Mouse (Mus musculus) hindbrain, embryonic 11.5 days (tissue): Measurements from ENCODE around the gene Cacnb4. TPM values are rescaled to one million over a fixed set of nuclear protein-coding genes. Genes with fewer than 3 reads are reported as not detected.
A peak's percentile ranks its signal among the peaks of the same experiment; 100 is the strongest.

Source experiments
- ATAC-seq: fragments of 200-750 bp; cut with Nextera tagmentation; 2 replicates; pipeline ENCODE4 v1.8.0; 2017; ENCODE audit warnings: mild to moderate bottlenecking, moderate TSS enrichment, moderate library complexity; ENCODE audit not compliant: low FRiP score
- DNase-seq: peaks from one replicate; pipeline ENCODE4 v3.0.0-alpha.2; 2015; ENCODE audit warnings: low spot score
- H3K27ac ChIP-seq: fragments of 300-500 bp; sonication (generic); 2 replicates; pipeline ENCODE4 v1.5.1; 2014; ENCODE audit warnings: mild to moderate bottlenecking, low read depth, low read length
- H3K27me3 ChIP-seq: fragments of 300-500 bp; sonication (generic); 2 replicates; pipeline ENCODE4 v1.6.1; 2014; ENCODE audit warnings: mild to moderate bottlenecking, low read length, moderate library complexity, mixed read lengths; ENCODE audit not compliant: control insufficient read depth, insufficient read depth
- H3K36me3 ChIP-seq: fragments of 300-500 bp; sonication (generic); 2 replicates; pipeline ENCODE4 v1.6.1; 2014; ENCODE audit warnings: mild to moderate bottlenecking, low read length, moderate library complexity, mixed read lengths; ENCODE audit not compliant: control insufficient read depth, insufficient read depth
- H3K4me1 ChIP-seq: fragments of 300-500 bp; sonication (generic); replicated peaks from 2 replicates; pipeline ENCODE4 v1.6.1; 2014; ENCODE audit warnings: low read length, mixed read lengths; ENCODE audit not compliant: control insufficient read depth, insufficient read depth
- H3K4me2 ChIP-seq: fragments of 300-500 bp; sonication (generic); replicated peaks from 2 replicates; pipeline ENCODE4 v1.6.1; 2014; ENCODE audit warnings: mild to moderate bottlenecking, low read depth, low read length
- H3K4me3 ChIP-seq: fragments of 300-500 bp; sonication (generic); 2 replicates; pipeline ENCODE4 v1.5.1; 2014; ENCODE audit warnings: low read depth, low read length
- H3K9ac ChIP-seq: fragments of 300-500 bp; sonication (generic); 2 replicates; pipeline ENCODE4 v1.6.1; 2014; ENCODE audit warnings: low read depth, low read length
- H3K9me3 ChIP-seq: fragments of 300-500 bp; sonication (generic); 2 replicates; pipeline ENCODE4 v1.6.1; 2016; ENCODE audit warnings: low read length; ENCODE audit not compliant: control insufficient read depth
- WGBS: fragments of 180-500 bp; shearing (Covaris S2); extraction: QIAGEN DNeasy Blood & Tissue Kit; methylation state at CpG from one replicate; pipeline ENCODE4 v1.1.7; 2014; 5-methylcytosine and 5-hydroxymethylcytosine counted together
- polyA plus RNA-seq: library from polyadenylated mRNA; unstranded; fragments of >200 nt; fragmentation: Nextera tagmentation; extraction: Ambion mirVana; gene quantifications from 2 replicates; pipeline ENCODE4 v1.2.1, GENCODE M21; 2014

Gene Cacnb4
- polyA plus RNA-seq, 1 experiment from 2014 or later: 4.9 TPM

DNA sequence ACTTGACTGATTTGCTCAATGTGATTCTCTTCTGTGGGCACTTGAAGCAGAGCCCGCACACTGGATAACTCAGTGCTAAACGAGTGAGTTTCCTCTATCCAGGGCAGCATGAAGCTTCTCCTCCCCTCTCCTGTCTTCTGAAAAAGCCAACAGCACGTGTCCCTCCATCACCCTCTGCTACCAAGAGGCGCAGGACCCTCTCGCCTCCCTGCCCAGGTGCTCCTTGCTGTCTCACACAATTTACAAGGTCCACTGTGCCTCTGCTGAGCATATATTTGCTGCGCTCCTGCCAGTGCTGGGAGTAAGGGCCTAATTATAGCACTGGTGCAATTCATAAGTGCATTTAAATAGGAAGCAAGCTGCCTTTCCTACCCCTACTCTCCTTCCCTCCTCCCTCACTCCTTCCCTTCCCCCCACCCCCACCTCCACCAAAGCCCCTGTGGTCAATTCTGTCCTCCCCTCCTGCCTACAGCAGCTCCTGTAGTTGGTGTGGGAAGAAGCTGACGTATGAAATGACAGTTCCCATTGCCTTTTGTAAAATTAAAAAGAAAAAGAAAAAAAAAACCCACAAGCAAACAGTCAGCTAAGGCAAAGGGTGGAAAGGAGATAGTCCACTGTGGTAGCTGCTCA lies 86.2 kb downstream of the Cacnb4 start:
- Histone ChIP-seq H3K27me3 (no peaks in the 10 kb centered on the region), H3K9me3 (no peaks in the 10 kb centered on the region), H3K4me3 (no peak overlapping the region), H3K4me1 (no peaks in the 10 kb centered on the region), H3K27ac (no peak overlapping the region), H3K4me2 (no peak overlapping the region), H3K36me3 (no peaks in the 10 kb centered on the region), H3K9ac (no peak overlapping the region; the same call in 1 of the 2 replicates)
- ATAC-seq (peak; percentile 36), DNase-seq (peak; percentile 26)
- WGBS: 75% methylated on average over 7 of the region's 7 CpGs

DNA sequence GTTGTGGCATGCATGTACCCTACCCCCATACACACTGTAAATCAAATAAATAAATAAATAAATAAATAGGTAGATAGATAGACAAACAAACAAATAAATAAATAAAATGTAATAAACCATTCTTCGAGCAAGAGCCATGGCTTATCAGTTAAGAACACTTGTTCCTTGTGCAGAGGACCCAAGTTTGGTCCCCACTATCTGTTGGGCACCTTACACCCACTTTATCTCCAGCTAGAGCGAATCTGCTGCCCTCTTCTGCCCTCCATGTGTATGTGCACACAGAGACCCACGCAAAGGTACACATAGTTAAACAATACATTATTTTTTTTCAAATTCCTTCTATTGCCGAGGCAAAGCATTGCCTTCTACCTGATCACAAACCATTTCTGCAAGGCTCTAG lies 87.1 kb downstream of the Cacnb4 start:
- H3K4me2 ChIP-seq: no peak overlapping the region
- WGBS: 90% methylated on average over 4 of the region's 4 CpGs
- no peaks in the 10 kb centered on the region for H3K4me1 ChIP-seq
- no peak overlapping the region for H3K4me3 ChIP-seq
- H3K36me3 ChIP-seq: no peaks in the 10 kb centered on the region
- H3K9ac ChIP-seq: no peak overlapping the region
- H3K9me3 ChIP-seq: no peaks in the 10 kb centered on the region
- H3K27me3 ChIP-seq: no peaks in the 10 kb centered on the region
- DNase-seq (no peak), ATAC-seq (no peak)
- H3K27ac ChIP-seq: no peak overlapping the region

DNA sequence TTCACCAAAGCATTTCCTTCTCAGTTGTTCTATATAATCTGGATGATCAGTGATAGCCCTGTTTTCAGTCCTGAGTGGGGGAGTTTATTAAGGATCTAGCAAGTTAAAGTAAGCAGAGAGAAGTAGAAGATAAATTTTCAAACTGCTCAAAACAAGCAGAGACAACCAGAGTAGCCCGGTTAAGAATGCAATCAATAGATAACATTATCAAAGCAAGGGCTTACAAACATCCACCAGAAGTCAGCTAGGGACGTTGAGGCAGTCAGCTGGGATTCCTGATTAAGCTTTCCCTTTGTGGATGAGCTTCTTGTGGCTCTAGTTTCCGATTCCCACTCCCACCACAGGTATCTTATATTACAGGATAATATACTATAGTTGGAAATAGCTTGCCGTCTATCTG lies 91.2 kb downstream of the Cacnb4 start:
- no peak overlapping the region for H3K4me3 ChIP-seq

DNA sequence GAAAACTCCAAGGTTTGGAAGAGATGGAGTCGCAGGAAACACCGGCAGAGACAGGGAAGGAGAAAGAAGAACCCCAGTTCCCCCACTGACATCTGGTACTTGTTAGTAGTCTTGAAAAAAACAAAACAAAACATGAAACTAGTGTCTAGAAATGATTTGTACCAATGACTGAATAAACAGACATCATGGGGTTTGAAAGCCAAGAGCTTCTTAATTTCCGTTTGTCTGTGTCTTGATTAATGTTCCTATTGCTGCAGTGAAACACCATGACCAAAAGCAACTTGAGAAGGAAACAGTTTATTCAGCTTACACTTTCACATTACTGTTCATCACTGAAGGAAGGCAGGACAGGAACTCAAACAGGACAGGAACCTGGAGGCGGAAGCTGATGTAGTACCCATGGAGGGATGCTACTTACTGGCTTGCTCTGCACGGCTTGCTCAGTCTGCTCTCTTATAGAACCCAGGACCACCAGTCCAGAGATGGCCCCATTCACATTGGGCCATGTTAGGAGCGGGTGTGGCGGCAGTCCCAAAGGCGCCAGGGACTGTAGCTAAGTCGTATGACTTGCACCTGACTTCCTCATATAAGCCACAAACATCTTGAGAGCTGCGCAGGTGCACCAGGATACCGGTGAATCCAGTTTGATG lies 95.4 kb downstream of the Cacnb4 start:
- Histone ChIP-seq H3K9me3 (no peaks in the 10 kb centered on the region), H3K4me2 (no peak overlapping the region), H3K4me3 (no peak overlapping the region), H3K27me3 (no peaks in the 10 kb centered on the region), H3K36me3 (no peaks in the 10 kb centered on the region), H3K27ac (no peak overlapping the region), H3K9ac (no peak overlapping the region), H3K4me1 (no peaks in the 10 kb centered on the region)
- no peak for DNase-seq
- ATAC-seq: no peak
- 89% methylated on average over 9 of the region's 11 CpGs for WGBS

More for the DNA sequence above, 91.2 kb downstream of the Cacnb4 start:
- 89% methylated on average over 4 of the region's 4 CpGs for WGBS
- no peak for DNase-seq
- H3K36me3 ChIP-seq: no peaks in the 10 kb centered on the region
- no peak overlapping the region for H3K27ac ChIP-seq
- H3K4me2 ChIP-seq: no peak overlapping the region
- H3K9me3 ChIP-seq: no peaks in the 10 kb centered on the region
- no peaks in the 10 kb centered on the region for H3K27me3 ChIP-seq
- ATAC-seq: no peak
- H3K4me1 ChIP-seq: no peaks in the 10 kb centered on the region
- H3K9ac ChIP-seq: no peak overlapping the region

DNA sequence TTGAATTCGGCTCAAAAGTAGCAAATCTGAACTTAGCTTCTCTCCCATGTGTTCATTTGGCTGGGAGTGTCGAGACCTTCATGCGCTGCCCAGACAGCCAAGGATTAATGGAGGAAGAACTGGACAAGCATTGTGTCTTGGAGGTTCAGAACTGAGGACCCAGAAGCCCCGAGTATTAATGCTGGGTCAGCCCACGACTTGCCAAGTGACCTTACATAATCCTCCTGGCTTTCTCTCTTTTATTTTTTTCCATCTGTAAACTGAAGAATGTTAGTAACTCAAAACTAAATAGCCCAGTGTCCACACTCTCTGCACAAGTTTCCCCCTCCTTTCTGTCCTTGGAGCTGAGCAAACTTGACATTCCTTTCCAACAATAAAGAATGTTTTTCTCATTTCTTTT lies 95.9 kb downstream of the Cacnb4 start:
- WGBS: 65% methylated on average over 5 of the region's 5 CpGs
- no peaks in the 10 kb centered on the region for H3K9me3 ChIP-seq

DNA sequence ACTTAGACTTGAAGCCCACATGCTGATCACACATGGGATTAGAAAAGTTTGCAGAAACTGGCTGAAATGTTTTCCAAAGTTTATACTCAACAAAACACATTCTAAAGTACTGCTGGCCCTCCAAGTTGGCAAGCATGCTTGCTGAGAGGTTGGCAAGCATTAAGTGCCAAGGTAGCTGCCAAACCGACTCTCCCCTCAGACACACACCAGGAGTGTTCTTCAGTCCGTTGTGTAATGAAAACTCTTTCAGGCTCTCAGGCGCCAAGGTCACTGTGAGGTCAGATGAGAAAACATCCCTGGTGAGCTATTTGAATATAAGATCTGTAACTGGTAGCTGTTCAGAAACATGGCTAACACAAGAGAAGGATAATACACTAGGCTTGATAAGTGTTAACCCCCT lies 97.8 kb downstream of the Cacnb4 start:
- Histone ChIP-seq H3K9ac (no peak overlapping the region), H3K4me2 (no peak overlapping the region), H3K4me3 (no peak overlapping the region), H3K9me3 (no peaks in the 10 kb centered on the region), H3K36me3 (no peaks in the 10 kb centered on the region), H3K4me1 (no peaks in the 10 kb centered on the region), H3K27me3 (no peaks in the 10 kb centered on the region), H3K27ac (no peak overlapping the region)
- ATAC-seq: no peak
- 49% methylated on average over 3 of the region's 3 CpGs for whole genome bisulfite sequencing
- DNase-seq: no peak

More for the DNA sequence above, 95.9 kb downstream of the Cacnb4 start:
- DNase-seq (no peak), ATAC-seq (no peak)
- H3K4me3 ChIP-seq: no peak overlapping the region
- no peak overlapping the region for H3K4me2 ChIP-seq
- H3K36me3 ChIP-seq: no peaks in the 10 kb centered on the region
- H3K9ac ChIP-seq: no peak overlapping the region
- H3K27me3 ChIP-seq: no peaks in the 10 kb centered on the region
- H3K4me1 ChIP-seq: no peaks in the 10 kb centered on the region
- H3K27ac ChIP-seq: no peak overlapping the region

DNA sequence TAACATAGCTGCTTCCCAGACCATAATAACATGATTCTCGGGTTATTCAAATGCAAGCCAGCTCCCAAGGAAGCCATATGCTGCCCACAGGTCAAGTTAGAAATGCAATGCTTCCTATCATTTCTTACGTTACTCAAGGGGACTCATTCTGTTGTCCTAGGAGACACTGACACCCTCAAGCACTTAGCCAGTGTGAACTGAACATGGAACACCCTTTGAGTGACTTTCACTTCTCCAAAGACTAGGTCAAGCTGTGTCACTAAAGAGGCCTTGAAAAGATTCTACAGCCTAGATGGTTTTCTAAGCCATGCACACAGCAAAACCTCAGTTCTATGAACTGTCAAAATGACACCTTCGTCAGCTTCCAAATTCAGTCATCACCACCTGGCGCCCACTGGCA lies 98.9 kb downstream of the Cacnb4 start:
- Histone ChIP-seq H3K4me2 (no peak overlapping the region), H3K4me1 (no peaks in the 10 kb centered on the region), H3K9ac (no peak overlapping the region), H3K4me3 (no peak overlapping the region), H3K36me3 (no peaks in the 10 kb centered on the region), H3K9me3 (no peaks in the 10 kb centered on the region), H3K27me3 (no peaks in the 10 kb centered on the region), H3K27ac (no peak overlapping the region)
- WGBS: 81% methylated on average over 4 of the region's 4 CpGs
- DNase-seq (no peak), ATAC-seq (no peak)

DNA sequence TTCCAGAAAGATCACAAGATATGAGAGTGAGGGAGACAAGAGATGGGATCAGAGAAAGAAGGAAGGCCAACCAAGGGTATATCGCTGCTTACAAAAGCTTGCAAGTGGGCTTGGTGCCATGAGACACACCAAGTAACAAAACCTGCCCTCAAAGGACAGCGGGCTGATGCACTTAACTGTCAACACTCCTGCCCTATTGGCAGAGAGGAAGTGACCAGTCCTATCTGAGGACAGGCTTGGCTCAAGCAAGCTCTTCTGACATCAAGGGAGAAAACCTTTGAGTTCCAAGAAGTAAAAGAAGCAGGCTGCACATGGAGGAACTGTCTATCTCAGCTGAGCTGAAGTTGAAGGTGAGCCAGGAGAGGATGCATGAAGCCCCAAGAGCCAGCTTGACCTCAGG lies 100.1 kb downstream of the Cacnb4 start:
- no peak for DNase-seq
- Histone ChIP-seq H3K9me3 (no peaks in the 10 kb centered on the region), H3K4me3 (no peak overlapping the region), H3K36me3 (no peaks in the 10 kb centered on the region), H3K27me3 (no peaks in the 10 kb centered on the region), H3K4me1 (no peaks in the 10 kb centered on the region), H3K4me2 (no peak overlapping the region), H3K9ac (no peak overlapping the region), H3K27ac (no peak overlapping the region)
- no peak for ATAC-seq
- 98% methylated on average over 2 of the region's 2 CpGs for WGBS

DNA sequence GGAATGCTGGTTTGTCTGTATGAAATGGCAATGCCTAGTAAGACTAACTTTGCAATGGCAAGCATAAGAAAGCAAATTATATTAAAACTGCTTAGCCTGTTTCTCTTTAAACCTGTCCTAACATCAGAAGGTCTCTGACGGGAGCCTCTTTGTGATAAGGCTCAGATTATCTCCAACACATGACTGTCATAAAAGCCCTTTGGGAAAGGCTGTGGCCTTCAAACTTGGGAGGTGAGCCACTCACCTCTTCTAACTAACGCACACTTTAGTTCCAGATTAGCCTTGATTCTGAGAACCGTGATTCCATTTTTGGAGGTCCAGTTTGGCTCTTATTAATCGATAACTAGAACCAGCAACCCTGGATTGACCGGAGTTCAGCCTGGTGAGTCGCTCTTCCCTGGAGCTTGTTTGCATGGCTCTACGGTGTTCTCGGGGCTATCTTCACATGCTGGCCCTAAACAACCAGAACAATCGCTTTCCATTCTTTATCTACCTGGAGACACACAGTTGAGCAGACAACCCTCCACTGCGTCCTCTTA lies 100.9 kb downstream of the Cacnb4 start:
- DNase-seq: no peak
- no peak for ATAC-seq
- 92% methylated on average over 10 of the region's 10 CpGs for WGBS
- Histone ChIP-seq H3K9me3 (no peaks in the 10 kb centered on the region), H3K4me2 (no peak overlapping the region), H3K27ac (no peak overlapping the region), H3K4me3 (no peak overlapping the region), H3K36me3 (no peaks in the 10 kb centered on the region), H3K9ac (no peak overlapping the region), H3K4me1 (no peaks in the 10 kb centered on the region), H3K27me3 (no peaks in the 10 kb centered on the region)
